Mouse (Mus musculus) urinary bladder, postnatal 25 days (tissue): ENCODE data around the gene Hs3st4.

ENCODE experiments used
- DNase-seq: peaks from one replicate; pipeline ENCODE4 v3.0.0; 2022; ENCODE audit warnings: low spot score

Hs3st4 gene

GRCm38 (mm10) chr7:124347218-124348017, 364.7 kb downstream of the Hs3st4 start:
- no peak for DNase-seq

- DNase-seq: no peak
These were observed 371.4 kb downstream of the Hs3st4 start for GRCm38 (mm10) chr7:124354035-124354434.

GRCm38 (mm10) chr7:124358068-124358467, 375.4 kb downstream of the Hs3st4 start:
- DNase-seq: no peak

- DNase-seq: no peak
These were observed 377.2 kb downstream of the Hs3st4 start for GRCm38 (mm10) chr7:124359836-124360235.

GRCm38 (mm10) chr7:124372297-124372696, 389.6 kb downstream of the Hs3st4 start:
- no peak for DNase-seq

GRCm38 (mm10) chr7:124372697-124373096, 390.0 kb downstream of the Hs3st4 start:
- no peak for DNase-seq

- DNase-seq: no peak
These were observed 400.8 kb downstream of the Hs3st4 start for GRCm38 (mm10) chr7:124383489-124383888.

GRCm38 (mm10) chr7:124399184-124399583, 416.5 kb downstream of the Hs3st4 start:
- DNase-seq: no peak

- no peak for DNase-seq
These were observed 444.3 kb downstream of the Hs3st4 start for GRCm38 (mm10) chr7:124426951-124427350.
